Mouse (Mus musculus) kidney, adult 18-20 months (tissue): Measurements from ENCODE around the gene Lrrc15.

Source experiments
- DNase-seq: peaks from one replicate; pipeline ENCODE4 v3.0.0; 2021

Lrrc15 gene

GRCm38 (mm10) chr16:30282844-30283495 is at the start of gene Lrrc15:
Lrrc15 (minus strand) TSS chr16:30283256.
- no peak for DNase-seq

GRCm38 (mm10) chr16:30314236-30314635 is 31.2 kb upstream of the Lrrc15 start:
- DNase-seq, result no peak

- no peak for DNase-seq
These were observed 27.6 kb upstream of the Lrrc15 start, which contains the start of gene Gp5 for GRCm38 (mm10) chr16:30310647-30311046. Gp5 (minus strand) TSS chr16:30310779.

- no peak for DNase-seq
These were observed 27.1 kb upstream of the Lrrc15 start for GRCm38 (mm10) chr16:30310171-30310515.

- DNase-seq, result peak; percentile 13
These were observed 26.5 kb upstream of the Lrrc15 start for GRCm38 (mm10) chr16:30309395-30310170.

- peak; percentile 38 for DNase-seq
These were observed 25.7 kb upstream of the Lrrc15 start for GRCm38 (mm10) chr16:30308616-30309394.

GRCm38 (mm10) chr16:30307961-30308615 is 25.0 kb upstream of the Lrrc15 start:
- DNase-seq, result peak; percentile 21

GRCm38 (mm10) chr16:30307306-30307705 is 24.2 kb upstream of the Lrrc15 start:
- no peak for DNase-seq

- no peak for DNase-seq
These were observed 23.0 kb upstream of the Lrrc15 start for GRCm38 (mm10) chr16:30306102-30306501.

GRCm38 (mm10) chr16:30304236-30304635 is 21.2 kb upstream of the Lrrc15 start:
- DNase-seq, result no peak

- no peak for DNase-seq
These were observed 20.4 kb upstream of the Lrrc15 start for GRCm38 (mm10) chr16:30303411-30303810.

GRCm38 (mm10) chr16:30302686-30303085 is 19.6 kb upstream of the Lrrc15 start:
- DNase-seq, result no peak

- no peak for DNase-seq
These were observed 16.7 kb upstream of the Lrrc15 start for GRCm38 (mm10) chr16:30299711-30300277.

GRCm38 (mm10) chr16:30297450-30297849 is 14.4 kb upstream of the Lrrc15 start:
- no peak for DNase-seq

GRCm38 (mm10) chr16:30296601-30297275 is 13.7 kb upstream of the Lrrc15 start:
- DNase-seq, result no peak

GRCm38 (mm10) chr16:30295106-30295505 is 12.1 kb upstream of the Lrrc15 start:
- no peak for DNase-seq

GRCm38 (mm10) chr16:30290436-30290835 is 7.4 kb upstream of the Lrrc15 start:
- DNase-seq, result no peak

GRCm38 (mm10) chr16:30285701-30286100 is 2.6 kb upstream of the Lrrc15 start:
- DNase-seq, result no peak

- DNase-seq, result peak; percentile 59
These were observed 784 bp upstream of the Lrrc15 start for GRCm38 (mm10) chr16:30283743-30284337.

- DNase-seq, result no peak
These were observed 2.3 kb downstream of the Lrrc15 start for GRCm38 (mm10) chr16:30280676-30281297.

- no peak for DNase-seq
These were observed 4.7 kb downstream of the Lrrc15 start for GRCm38 (mm10) chr16:30278406-30278805.
